Comparison of ENCODE assay signal across 12 mouse cellular contexts in genomic region chr10:111595513-111595995, GRCm38 (mm10).
DNase-seq lines count a peak whose midpoint lies in the region; ATAC-seq and TF ChIP-seq lines count a peak whose summit lies in the region.
"Had no signal": no experiment of that assay in that cellular context is flagged by ENCODE, and none has a peak within 500 bp of the region (broad histone marks: within the 10 kb centered on the region; RNA-seq: fewer than 3 reads in every experiment).

No protein-coding gene starts in this region.

- no peaks in the 10 kb centered on the region for H3K9me3 ChIP-seq in hindbrain, embryonic 12.5 days (replicated peaks)
- H3K9me3 ChIP-seq in hindbrain, postnatal 0 days (ENCODE audit: low read length): no peaks in the 10 kb centered on the region
- no peaks in the 10 kb centered on the region for H3K9me3 ChIP-seq in kidney, postnatal 0 days (replicated peaks; ENCODE audit: low read length)
- no peaks in the 10 kb centered on the region for H3K9me3 ChIP-seq in neural tube, embryonic 14.5 days (ENCODE audit: control insufficient read depth, low read length)

- no peak overlapping the region for H3K9ac ChIP-seq in hindbrain, embryonic 12.5 days
- no peak overlapping the region for H3K9ac ChIP-seq in hindbrain, postnatal 0 days (replicated peaks; ENCODE audit: low read length)
- H3K9ac ChIP-seq in kidney, postnatal 0 days (ENCODE audit: low read depth, low read length): no peak overlapping the region
- no peak overlapping the region for H3K9ac ChIP-seq in neural tube, embryonic 14.5 days (replicated peaks; ENCODE audit: low read depth, low read length)

- H3K4me2 ChIP-seq in hindbrain, embryonic 12.5 days (replicated peaks): no peak overlapping the region
- no peak overlapping the region for H3K4me2 ChIP-seq in hindbrain, postnatal 0 days (ENCODE audit: low read depth, low read length)
- H3K4me2 ChIP-seq in kidney, postnatal 0 days (ENCODE audit: low read length): no peak overlapping the region
- H3K4me2 ChIP-seq in neural tube, embryonic 14.5 days (ENCODE audit: low read depth, low read length): no peak overlapping the region

- peak; percentile 79 for ATAC-seq in hindbrain, embryonic 12.5 days (ENCODE audit: low FRiP score)
- ATAC-seq in hindbrain, postnatal 0 days: no peak
- peak; percentile 60 for ATAC-seq in common myeloid progenitor, adult 5-6 weeks (replicated peaks; ENCODE audit: low read depth, poor library complexity, severe bottlenecking)
- ATAC-seq in kidney, postnatal 0 days (replicated peaks; ENCODE audit: low FRiP score, low read depth): peak; percentile 58
- peak; percentile 47; the same call in 1 of the 2 replicates for ATAC-seq in neural tube, embryonic 14.5 days (ENCODE audit: low read depth)
- ATAC-seq: forebrain, embryonic 16.5 days had no signal

- peaks cover 16% of the 10 kb centered on the region for H3K4me1 ChIP-seq in hindbrain, embryonic 12.5 days
- H3K4me1 ChIP-seq in hindbrain, postnatal 0 days (ENCODE audit: insufficient read depth, low read length): peaks cover 9% of the 10 kb centered on the region
- H3K4me1 ChIP-seq in kidney, postnatal 0 days (replicated peaks; ENCODE audit: insufficient read depth, low read length): peaks cover 12% of the 10 kb centered on the region
- peaks cover 8% of the 10 kb centered on the region; the same call in 1 of the 2 replicates for H3K4me1 ChIP-seq in neural tube, embryonic 14.5 days (ENCODE audit: control insufficient read depth, insufficient read depth, low read length)

- H3K27me3 ChIP-seq in hindbrain, embryonic 12.5 days: no peaks in the 10 kb centered on the region
- H3K27me3 ChIP-seq in hindbrain, postnatal 0 days (ENCODE audit: insufficient read depth, low read length): no peaks in the 10 kb centered on the region
- no peaks in the 10 kb centered on the region for H3K27me3 ChIP-seq in kidney, postnatal 0 days (ENCODE audit: insufficient read depth, low read length)
- H3K27me3 ChIP-seq in neural tube, embryonic 14.5 days (ENCODE audit: control insufficient read depth, insufficient read depth, low read length): no peaks in the 10 kb centered on the region

- no peak overlapping the region for H3K4me3 ChIP-seq in hindbrain, embryonic 12.5 days
- H3K4me3 ChIP-seq in hindbrain, postnatal 0 days (ENCODE audit: low read length): no peak overlapping the region
- H3K4me3 ChIP-seq in kidney, postnatal 0 days (replicated peaks; ENCODE audit: low read depth, low read length): no peak overlapping the region
- H3K4me3 ChIP-seq in neural tube, embryonic 14.5 days (ENCODE audit: low read depth, low read length): no peak overlapping the region

- H3K27ac ChIP-seq in hindbrain, embryonic 12.5 days: 0 out of 2 replicates have a peak overlapping the region, but pooled peaks have one; percentile 4
- no peak overlapping the region for H3K27ac ChIP-seq in hindbrain, postnatal 0 days
- no peak overlapping the region for H3K27ac ChIP-seq in kidney, postnatal 0 days
- 0 out of 2 replicates have a peak overlapping the region, but pooled peaks have one; percentile 1 for H3K27ac ChIP-seq in neural tube, embryonic 14.5 days (ENCODE audit: low read depth, low read length)

- H3K36me3 ChIP-seq in hindbrain, embryonic 12.5 days: no peaks in the 10 kb centered on the region
- no peaks in the 10 kb centered on the region for H3K36me3 ChIP-seq in hindbrain, postnatal 0 days (ENCODE audit: insufficient read depth, low read length)
- no peaks in the 10 kb centered on the region for H3K36me3 ChIP-seq in kidney, postnatal 0 days (ENCODE audit: insufficient read depth, low read length)
- no peaks in the 10 kb centered on the region for H3K36me3 ChIP-seq in neural tube, embryonic 14.5 days (ENCODE audit: control insufficient read depth, insufficient read depth, low read length)

- no peak for DNase-seq in hindbrain, postnatal 0 days (ENCODE audit: low spot score)
- peak; percentile 45 for DNase-seq in kidney, postnatal 0 days (ENCODE audit: low spot score)
- DNase-seq in adrenal gland, adult 18-20 months (ENCODE audit: low spot score in 2 of 2): no peak
- no peak for DNase-seq in cerebellum, adult 18-20 months
- no peak for DNase-seq in adrenal gland, adult 2 months
- DNase-seq: cerebellum, adult 11-12 months; layer of hippocampus, postnatal 36 days; thymus, postnatal 25 days had no signal

- no peak for TF ChIP-seq CTCF in hindbrain, postnatal 0 days (IDR thresholded peaks at IDR 0.05; ENCODE audit: low read depth)
- no peak for TF ChIP-seq CTCF in kidney, postnatal 0 days (IDR thresholded peaks at IDR 0.05; ENCODE audit: low read depth)

- WGBS in hindbrain, embryonic 12.5 days: 56% methylated on average over 8 of the region's 8 CpGs
- 62% methylated on average over 8 of the region's 8 CpGs for WGBS in hindbrain, postnatal 0 days
- 33% methylated on average over 8 of the region's 8 CpGs for WGBS in kidney, postnatal 0 days
- WGBS in neural tube, embryonic 14.5 days: 50% methylated on average over 8 of the region's 8 CpGs

Comparison
In these comparisons a context has a peak if more than half of its experiments do, and no peak if none do; other contexts are left out.
1. H3K27ac ChIP-seq: peak in hindbrain, embryonic 12.5 days (single experiment) and neural tube, embryonic 14.5 days (single experiment); none in hindbrain, postnatal 0 days (single experiment) and kidney, postnatal 0 days (single experiment).